Mouse (Mus musculus): ENCODE results near the gene Trim33. TPM values are rescaled to one million over a fixed set of nuclear protein-coding genes. Genes with fewer than 3 reads are reported as not detected.

Trim33 gene
- polyA plus RNA-seq (2015; fragmentation: Nextera tagmentation; extraction: Ambion mirVana): 4.5 and 4.6 TPM in 2 replicates

GRCm38 (mm10) chr3:103279182-103280149 lies at the start of gene Trim33:
Gene Trim33, plus strand, starts transcription at chr3:103279293.

Other genes with a start within 250 kb of the Trim33 start
- 83.7 and 87.3 TPM in 2 replicates for gene Nras, start 221.0 kb upstream of the Trim33 start, polyA plus RNA-seq (2015; fragmentation: Nextera tagmentation; extraction: Ambion mirVana)
- 185 and 206 TPM in 2 replicates for gene Ampd1, start 205.3 kb upstream of the Trim33 start, polyA plus RNA-seq (2015; fragmentation: Nextera tagmentation; extraction: Ambion mirVana)
- gene Dennd2c, start 176.7 kb upstream of the Trim33 start, polyA plus RNA-seq (2015; fragmentation: Nextera tagmentation; extraction: Ambion mirVana): 7.9 TPM in 2 replicates
- 92.8 and 99.9 TPM in 2 replicates for gene Bcas2, start 107.6 kb upstream of the Trim33 start, polyA plus RNA-seq (2015; fragmentation: Nextera tagmentation; extraction: Ambion mirVana)